Mouse (Mus musculus): Measurements from ENCODE around the gene Flvcr2. TPM values are rescaled to one million over a fixed set of nuclear protein-coding genes. Genes with fewer than 3 reads are reported as not detected.
A peak's percentile ranks its signal among the peaks of the same experiment; 100 is the strongest.

Gene Flvcr2
- polyA plus RNA-seq, 2 experiments = 2.7 to 3.6 TPM

DNA sequence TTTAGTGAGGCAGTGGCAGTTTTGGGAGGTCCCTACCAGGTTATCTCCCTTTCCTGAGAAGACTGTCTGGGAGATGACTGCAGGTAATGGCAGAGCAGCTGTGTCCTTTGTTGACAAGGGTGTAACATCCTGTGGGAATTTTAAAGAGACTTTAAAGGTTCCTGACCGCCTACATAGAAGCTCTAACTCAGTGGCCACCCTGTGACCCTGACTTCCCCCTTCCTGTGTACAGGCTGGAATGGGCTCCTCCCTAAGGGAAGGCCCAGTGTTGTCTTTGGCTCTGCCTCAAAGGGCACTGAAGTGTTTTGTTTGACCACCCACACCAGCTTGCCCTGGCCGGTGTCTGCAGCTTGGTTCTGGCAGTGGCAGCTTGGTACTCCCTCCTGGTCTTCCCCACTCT lies 67.3 kb downstream of the Flvcr2 start:
- 74% methylated on average over 2 of the region's 2 CpGs for WGBS (ENCODE audit: insufficient replicate concordance)
- no peak for TF ChIP-seq CTCF (IDR thresholded peaks at IDR 0.05; ENCODE audit: low read depth)
- 0 out of 2 replicates have a peak, but pooled peaks have one; percentile 28 for ATAC-seq (ENCODE audit: insufficient read depth)
- Histone ChIP-seq H3K36me3 (replicated peaks; ENCODE audit: control insufficient read depth, insufficient read depth, low read depth) (peaks cover 13% of the 10 kb centered on the region), H3K27ac (no peak overlapping the region), H3K27me3 (ENCODE audit: control insufficient read depth, insufficient read depth, low read length) (no peaks in the 10 kb centered on the region), H3K4me2 (ENCODE audit: low read depth) (no peak overlapping the region), H3K4me3 (ENCODE audit: insufficient read depth in 1 of 2, low read depth in 2 of 2, low read length in 2 of 2) (no peak overlapping the region), H3K9me3 (ENCODE audit: control insufficient read depth, low read length) (no peaks in the 10 kb centered on the region), H3K4me1 (replicated peaks; ENCODE audit: control insufficient read depth in 2 of 2, insufficient read depth in 2 of 2, low read length in 1 of 2) (peaks cover 0 to 5% of the 10 kb centered on the region in 2 experiments; a peak in 1 of 4 replicates), H3K9ac (replicated peaks) (no peak overlapping the region)
- peak in 1 of 3 experiments; percentile 24 for DNase-seq (ENCODE audit: low read depth in 3 of 3, low spot score in 3 of 3)

DNA sequence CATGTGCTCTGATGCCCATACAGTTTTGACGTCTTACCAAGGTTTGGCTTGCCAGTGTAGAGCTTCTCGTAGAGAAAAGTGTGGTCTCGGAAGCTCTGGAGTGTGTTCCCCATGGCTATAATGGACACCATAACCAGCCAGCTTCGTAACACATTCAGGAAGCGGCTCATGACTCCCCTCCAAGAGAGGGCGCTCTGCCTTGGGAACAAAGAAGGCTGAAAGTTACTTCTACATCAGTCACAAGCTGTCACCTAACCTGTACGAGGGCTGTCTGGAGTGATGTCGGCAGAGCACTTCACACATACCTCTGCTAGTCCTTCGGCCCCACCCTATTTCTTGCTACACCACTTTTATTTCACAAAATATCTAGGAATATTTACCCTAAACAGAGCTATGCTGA lies 75.7 kb downstream of the Flvcr2 start:
- no peak overlapping the region for H3K9ac ChIP-seq (replicated peaks)
- H3K4me3 ChIP-seq (ENCODE audit: insufficient read depth in 1 of 2, low read depth in 2 of 2, low read length in 2 of 2) = no peak overlapping the region
- no peaks in the 10 kb centered on the region for H3K27me3 ChIP-seq (ENCODE audit: control insufficient read depth, insufficient read depth, low read length)
- TF ChIP-seq CTCF (IDR thresholded peaks at IDR 0.05; ENCODE audit: low read depth) = peak; percentile 33
- no peak for TF ChIP-seq EP300 (IDR thresholded peaks at IDR 0.05; ENCODE audit: low read depth)
- no peak overlapping the region for H3K27ac ChIP-seq
- H3K4me2 ChIP-seq (ENCODE audit: low read depth) = no peak overlapping the region
- no peaks in the 10 kb centered on the region for H3K9me3 ChIP-seq (ENCODE audit: control insufficient read depth, low read length)
- WGBS (ENCODE audit: insufficient replicate concordance) = 83% methylated on average over 9 of the region's 9 CpGs
- ATAC-seq (ENCODE audit: insufficient read depth) (no peak), DNase-seq (ENCODE audit: low read depth in 3 of 3, low spot score in 3 of 3) (no peak)
- H3K36me3 ChIP-seq (replicated peaks; ENCODE audit: control insufficient read depth, insufficient read depth, low read depth) = peaks cover 15% of the 10 kb centered on the region
- peaks cover 8 to 12% of the 10 kb centered on the region in 2 experiments; a peak in 3 of 4 replicates for H3K4me1 ChIP-seq (replicated peaks; ENCODE audit: control insufficient read depth in 2 of 2, insufficient read depth in 2 of 2, low read length in 1 of 2)

DNA sequence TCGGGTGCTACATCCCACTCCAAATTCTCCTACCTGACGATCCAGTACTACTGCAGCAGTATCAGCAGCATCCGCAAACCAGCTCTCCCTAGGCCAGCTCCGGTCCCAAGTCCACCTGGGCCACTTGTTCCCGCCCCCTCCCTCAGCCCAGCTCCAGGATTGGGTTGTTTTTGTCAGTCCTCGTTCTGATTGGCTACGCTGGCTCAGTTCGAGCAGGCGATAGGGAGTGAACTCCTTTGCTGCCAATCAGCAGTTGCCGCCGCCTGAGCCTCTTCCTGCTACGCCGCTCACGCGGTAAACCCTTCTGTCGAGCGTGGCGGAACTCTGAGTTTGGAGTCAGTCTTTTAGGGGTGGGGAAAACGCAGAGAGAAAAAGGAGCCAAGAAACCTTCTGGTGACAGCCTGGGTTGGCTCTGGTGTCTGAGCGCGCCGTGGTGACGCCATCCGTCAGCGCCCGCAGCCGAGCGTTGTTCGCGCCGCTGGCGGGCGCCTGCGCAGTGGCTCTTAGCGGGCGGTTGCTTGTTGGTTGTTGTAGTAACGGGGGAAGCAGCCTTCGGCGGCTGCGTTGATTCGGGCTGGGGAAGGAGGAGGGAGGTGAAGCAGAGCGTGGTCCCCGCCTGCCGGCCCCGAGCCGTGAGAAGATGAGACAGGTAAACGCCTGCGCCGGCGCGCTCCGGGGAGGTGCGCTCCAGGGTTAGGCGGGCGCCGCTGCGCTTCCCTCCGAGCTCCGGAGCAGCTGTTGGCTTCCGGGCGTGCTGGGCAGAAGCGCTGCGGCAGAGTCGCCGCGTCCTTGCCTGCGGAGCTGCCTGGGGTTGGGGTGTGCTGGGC lies 78.3 kb downstream of the Flvcr2 start, which contains the start of the genes Erg28 and Ttll5:
Gene Erg28 (minus strand): TSS at position 113 of the 827 bp plus-strand sequence.
Gene Ttll5 (plus strand): TSS at position 222 of the 827 bp plus-strand sequence.
- peaks cover 7% of the 10 kb centered on the region for H3K36me3 ChIP-seq (replicated peaks; ENCODE audit: control insufficient read depth, insufficient read depth, low read depth)
- DNase-seq (ENCODE audit: low read depth in 3 of 3, low spot score in 3 of 3) (peak; percentile 94 to 96 (median 96)), ATAC-seq (ENCODE audit: insufficient read depth) (peak; percentile 95)
- H3K4me1 ChIP-seq (replicated peaks; ENCODE audit: control insufficient read depth in 2 of 2, insufficient read depth in 2 of 2, low read length in 1 of 2) = peaks cover 8 to 9% of the 10 kb centered on the region in 2 experiments; a peak in 3 of 4 replicates
- no peaks in the 10 kb centered on the region for H3K9me3 ChIP-seq (ENCODE audit: control insufficient read depth, low read length)
- H3K27ac ChIP-seq = peak within 1 kb of the TSS; percentile 75
- peak within 1 kb of the TSS; percentile 65 to 90 for H3K4me3 ChIP-seq (ENCODE audit: insufficient read depth in 1 of 2, low read depth in 2 of 2, low read length in 2 of 2)
- TF ChIP-seq CTCF (IDR thresholded peaks at IDR 0.05; ENCODE audit: low read depth) (no peak), EP300 (IDR thresholded peaks at IDR 0.05; ENCODE audit: low read depth) (peak; percentile 25; the same call in 1 of the 2 replicates)
- peak within 1 kb of the TSS; percentile 81 for H3K4me2 ChIP-seq (ENCODE audit: low read depth)
- WGBS (ENCODE audit: insufficient replicate concordance) = under 1% methylated on average over 67 of the region's 67 CpGs
- H3K9ac ChIP-seq (replicated peaks) = peak within 1 kb of the TSS; percentile 84
- H3K27me3 ChIP-seq (ENCODE audit: control insufficient read depth, insufficient read depth, low read length) = no peaks in the 10 kb centered on the region

DNA sequence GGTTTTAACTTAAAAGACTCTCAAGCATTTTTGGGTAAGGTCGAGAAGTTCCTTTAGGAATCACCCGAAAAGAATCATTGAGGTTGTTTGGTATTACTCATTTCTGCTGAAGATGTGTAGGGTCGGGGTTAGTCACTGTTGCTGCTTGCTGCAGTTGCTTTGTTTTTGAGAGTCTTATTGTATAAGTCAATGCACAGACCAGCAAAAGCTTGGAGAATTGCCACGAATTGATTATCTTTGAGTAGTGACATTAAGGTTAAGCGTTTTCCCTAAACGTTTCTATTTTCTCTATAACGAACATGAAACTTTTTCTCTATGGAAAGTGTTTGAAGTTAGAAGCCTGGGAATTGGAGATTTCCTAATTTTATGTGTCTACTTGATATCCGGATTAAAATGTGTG lies 79.0 kb downstream of the Flvcr2 start:
- ATAC-seq (ENCODE audit: insufficient read depth) = no peak
- peak overlapping the region; percentile 65 to 90 for H3K4me3 ChIP-seq (ENCODE audit: insufficient read depth in 1 of 2, low read depth in 2 of 2, low read length in 2 of 2)
- no peaks in the 10 kb centered on the region for H3K9me3 ChIP-seq (ENCODE audit: control insufficient read depth, low read length)
- TF ChIP-seq EP300 (IDR thresholded peaks at IDR 0.05; ENCODE audit: low read depth) (no peak), CTCF (IDR thresholded peaks at IDR 0.05; ENCODE audit: low read depth) (no peak)
- no peak for DNase-seq (ENCODE audit: low read depth in 3 of 3, low spot score in 3 of 3)
- H3K4me2 ChIP-seq (ENCODE audit: low read depth) = peak overlapping the region; percentile 81
- peak overlapping the region; percentile 84 for H3K9ac ChIP-seq (replicated peaks)
- 7% methylated on average over 8 of the region's 8 CpGs for WGBS (ENCODE audit: insufficient replicate concordance)
- peak overlapping the region; percentile 75 for H3K27ac ChIP-seq
- peaks cover 8 to 9% of the 10 kb centered on the region in 2 experiments; a peak in 3 of 4 replicates for H3K4me1 ChIP-seq (replicated peaks; ENCODE audit: control insufficient read depth in 2 of 2, insufficient read depth in 2 of 2, low read length in 1 of 2)
- H3K36me3 ChIP-seq (replicated peaks; ENCODE audit: control insufficient read depth, insufficient read depth, low read depth) = peaks cover 6% of the 10 kb centered on the region; the same call in 1 of the 2 replicates
- H3K27me3 ChIP-seq (ENCODE audit: control insufficient read depth, insufficient read depth, low read length) = no peaks in the 10 kb centered on the region

DNA sequence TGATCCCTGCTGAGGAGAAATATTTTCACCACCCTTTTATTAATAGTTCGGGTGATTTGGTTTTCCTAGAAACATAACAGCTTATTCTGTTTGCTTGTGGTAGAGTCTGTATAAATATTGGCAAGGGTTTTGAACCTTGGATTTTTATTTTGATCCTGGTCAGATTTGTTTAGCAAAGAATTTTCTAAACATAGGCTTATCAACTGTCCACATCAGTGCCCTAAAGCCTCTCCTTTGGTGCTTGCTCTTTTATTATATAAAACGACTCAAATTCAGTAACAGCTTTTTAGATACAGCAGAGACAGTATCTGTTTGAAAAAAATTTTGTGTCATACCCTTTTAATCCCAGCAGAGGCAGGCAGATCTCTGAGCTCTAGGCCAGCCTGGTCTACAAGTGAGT lies 79.5 kb downstream of the Flvcr2 start:
- Histone ChIP-seq H3K27me3 (ENCODE audit: control insufficient read depth, insufficient read depth, low read length) (no peaks in the 10 kb centered on the region), H3K4me3 (ENCODE audit: insufficient read depth in 1 of 2, low read depth in 2 of 2, low read length in 2 of 2) (peak overlapping the region; percentile 65 to 90; a peak in 3 of 4 replicates), H3K4me1 (replicated peaks; ENCODE audit: control insufficient read depth in 2 of 2, insufficient read depth in 2 of 2, low read length in 1 of 2) (peaks cover 8 to 9% of the 10 kb centered on the region in 2 experiments; a peak in 3 of 4 replicates), H3K27ac (peak overlapping the region; percentile 75; the same call in 1 of the 2 replicates), H3K9ac (replicated peaks) (peak overlapping the region; percentile 84), H3K9me3 (ENCODE audit: control insufficient read depth, low read length) (no peaks in the 10 kb centered on the region), H3K4me2 (ENCODE audit: low read depth) (peak overlapping the region; percentile 81), H3K36me3 (replicated peaks; ENCODE audit: control insufficient read depth, insufficient read depth, low read depth) (peaks cover 6% of the 10 kb centered on the region; the same call in 1 of the 2 replicates)
- no peak for ATAC-seq (ENCODE audit: insufficient read depth)
- no peak for DNase-seq (ENCODE audit: low read depth in 3 of 3, low spot score in 3 of 3)
- TF ChIP-seq EP300 (IDR thresholded peaks at IDR 0.05; ENCODE audit: low read depth) (no peak), CTCF (IDR thresholded peaks at IDR 0.05; ENCODE audit: low read depth) (no peak)
- 50% methylated on average over 2 of the region's 2 CpGs for WGBS (ENCODE audit: insufficient replicate concordance)

Measured in liver, embryonic 14.5 days (tissue).